ENCODE assay signal across 8 mouse cellular contexts in genomic region chr2:34406601-34407464, GRCm38 (mm10). TPM values are rescaled to one million over a fixed set of nuclear protein-coding genes. Genes with fewer than 3 reads are reported as not detected.
A peak's percentile ranks its signal among the peaks of the same experiment; 100 is the strongest.
DNase-seq lines count a peak whose midpoint lies in the region; ATAC-seq and TF ChIP-seq lines count a peak whose summit lies in the region.

Gene Mapkap1, plus strand, starts transcription at chr2:34406771.

- WGBS in hindbrain, embryonic 10.5 days, result under 1% methylated on average over 68 of the region's 68 CpGs
- under 1% methylated on average over 46 of the region's 68 CpGs for WGBS in lung, postnatal 0 days

- DNase-seq in MN1 (ENCODE audit: low spot score), result peak; percentile 98
- peak; percentile 97 for DNase-seq in cerebellum, adult 9-10 months
- peak; percentile 98 for DNase-seq in hindbrain, embryonic 10.5 days (ENCODE audit: low spot score)
- peak; percentile 97 for DNase-seq in layer of hippocampus, adult 9-11 months
- DNase-seq in lung, postnatal 0 days (ENCODE audit: low spot score), result peak; percentile 98
- peak; percentile 93 for DNase-seq in ovary, postnatal 14 days (ENCODE audit: low spot score)
- peak; percentile 99 for DNase-seq in thymus, postnatal 14 days

- TF ChIP-seq EP300 in lung, postnatal 0 days (IDR thresholded peaks at IDR 0.05), result no peak

- no peak for TF ChIP-seq CTCF in lung, postnatal 0 days (IDR thresholded peaks at IDR 0.05)

- H3K4me2 ChIP-seq in lung, postnatal 0 days (replicated peaks; ENCODE audit: low read depth, low read length), result peak within 1 kb of the TSS; percentile 80

- peak within 1 kb of the TSS; percentile 95 for H3K4me3 ChIP-seq in hindbrain, embryonic 10.5 days
- peak within 1 kb of the TSS; percentile 87 for H3K4me3 ChIP-seq in lung, postnatal 0 days (ENCODE audit: low read depth, low read length)

- H3K4me1 ChIP-seq in hindbrain, embryonic 10.5 days (replicated peaks), result peaks cover 17% of the 10 kb centered on the region
- H3K4me1 ChIP-seq in lung, postnatal 0 days (ENCODE audit: insufficient read depth, low read depth, low read length), result no peaks in the 10 kb centered on the region; the same call in 1 of the 2 replicates

- no peaks in the 10 kb centered on the region for H3K27me3 ChIP-seq in hindbrain, embryonic 10.5 days (ENCODE audit: insufficient read depth, poor library complexity, severe bottlenecking)
- H3K27me3 ChIP-seq in lung, postnatal 0 days (replicated peaks; ENCODE audit: insufficient read depth, low read length), result no peaks in the 10 kb centered on the region

- H3K36me3 ChIP-seq in hindbrain, embryonic 10.5 days, result no peaks in the 10 kb centered on the region
- H3K36me3 ChIP-seq in lung, postnatal 0 days (ENCODE audit: insufficient read depth, low read length), result no peaks in the 10 kb centered on the region

- peak within 1 kb of the TSS; percentile 85 for H3K9ac ChIP-seq in lung, postnatal 0 days (replicated peaks; ENCODE audit: low read depth)

- H3K9me3 ChIP-seq in hindbrain, embryonic 10.5 days, result no peaks in the 10 kb centered on the region
- no peaks in the 10 kb centered on the region for H3K9me3 ChIP-seq in lung, postnatal 0 days (ENCODE audit: low read length)

- ATAC-seq in frontal cortex, adult (ENCODE audit: low TSS enrichment), result peak; percentile 100
- peak; percentile 100 for ATAC-seq in lung, postnatal 0 days

- peak within 1 kb of the TSS; percentile 92 for H3K27ac ChIP-seq in hindbrain, embryonic 10.5 days
- peak within 1 kb of the TSS; percentile 77 for H3K27ac ChIP-seq in lung, postnatal 0 days (ENCODE audit: low read length)

RNA-seq across cellular contexts. Expression of gene Mapkap1, which starts in this region (rescaled TPM):
- 91.9 and 105 TPM in 2 replicates for polyA plus RNA-seq in hindbrain, embryonic 10.5 days (2016; fragmentation: Nextera tagmentation; extraction: Ambion mirVana)
- 62.1 and 67.9 TPM in 2 replicates for polyA plus RNA-seq in lung, postnatal 0 days (2015; fragmentation: Nextera tagmentation; extraction: Ambion mirVana)

Comparison
In these comparisons a context has a peak if more than half of its experiments do, and no peak if none do; other contexts are left out.
1. Peak in every context shown above with its lines: DNase-seq, ATAC-seq, H3K4me3 ChIP-seq and H3K27ac ChIP-seq.